Mouse (Mus musculus) spleen, adult 12 weeks (tissue): ENCODE results near the gene Cenpf.
A peak's percentile ranks its signal among the peaks of the same experiment; 100 is the strongest.

Experiments used
- DNase-seq: peaks from one replicate; pipeline ENCODE4 v3.0.0; 2022; ENCODE audit warnings: low spot score

Gene Cenpf

DNA sequence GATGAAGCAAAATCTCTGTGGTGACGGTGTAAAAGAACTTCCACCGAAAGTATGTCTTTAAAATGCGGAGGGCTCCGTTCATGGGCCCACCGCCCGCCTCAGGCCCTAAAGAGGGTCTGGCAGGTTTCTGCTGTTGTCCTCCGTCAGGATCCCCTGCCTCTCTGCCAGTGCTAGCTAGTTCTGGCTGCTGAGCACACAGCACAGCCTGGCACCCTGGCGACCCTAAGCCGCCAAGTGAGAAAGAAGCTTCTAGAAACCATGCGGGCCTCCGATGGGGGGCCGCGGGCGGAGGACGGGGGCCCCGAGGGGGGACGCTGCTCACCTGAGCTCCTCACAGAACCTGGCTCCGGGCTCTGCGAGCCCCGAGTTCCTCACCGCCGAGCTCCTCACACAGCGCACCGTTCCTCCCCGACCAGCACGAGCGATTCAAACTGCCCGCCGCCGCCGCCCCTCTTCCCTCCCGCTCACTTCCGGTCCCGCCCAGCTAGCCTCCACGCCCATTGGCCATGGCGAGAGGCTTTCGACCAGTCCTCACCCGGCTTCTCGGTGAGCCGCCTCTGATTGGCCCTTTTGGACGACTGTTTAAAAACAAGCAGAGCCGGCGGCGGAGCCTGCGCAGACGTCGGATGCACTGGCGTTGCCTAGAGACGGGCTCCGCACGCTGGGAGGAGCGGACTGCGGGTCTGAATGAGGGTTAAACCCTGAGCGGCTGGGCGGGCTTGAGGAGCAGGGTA is at the start of gene Cenpf:
Gene Cenpf, minus strand, starts transcription at position 433 of the 734 bp plus-strand sequence.
- DNase-seq, result peak; percentile 97

- DNase-seq, result no peak
Measured at GRCm38 (mm10) chr1:189732156-189732555, 44.3 kb upstream of the Cenpf start.

- no peak for DNase-seq
Measured at GRCm38 (mm10) chr1:189731697-189732096, 43.8 kb upstream of the Cenpf start.

- DNase-seq, result no peak
Measured at GRCm38 (mm10) chr1:189729141-189729815, 41.4 kb upstream of the Cenpf start.

- DNase-seq, result no peak
Measured at GRCm38 (mm10) chr1:189728784-189729115, 40.9 kb upstream of the Cenpf start.

DNA sequence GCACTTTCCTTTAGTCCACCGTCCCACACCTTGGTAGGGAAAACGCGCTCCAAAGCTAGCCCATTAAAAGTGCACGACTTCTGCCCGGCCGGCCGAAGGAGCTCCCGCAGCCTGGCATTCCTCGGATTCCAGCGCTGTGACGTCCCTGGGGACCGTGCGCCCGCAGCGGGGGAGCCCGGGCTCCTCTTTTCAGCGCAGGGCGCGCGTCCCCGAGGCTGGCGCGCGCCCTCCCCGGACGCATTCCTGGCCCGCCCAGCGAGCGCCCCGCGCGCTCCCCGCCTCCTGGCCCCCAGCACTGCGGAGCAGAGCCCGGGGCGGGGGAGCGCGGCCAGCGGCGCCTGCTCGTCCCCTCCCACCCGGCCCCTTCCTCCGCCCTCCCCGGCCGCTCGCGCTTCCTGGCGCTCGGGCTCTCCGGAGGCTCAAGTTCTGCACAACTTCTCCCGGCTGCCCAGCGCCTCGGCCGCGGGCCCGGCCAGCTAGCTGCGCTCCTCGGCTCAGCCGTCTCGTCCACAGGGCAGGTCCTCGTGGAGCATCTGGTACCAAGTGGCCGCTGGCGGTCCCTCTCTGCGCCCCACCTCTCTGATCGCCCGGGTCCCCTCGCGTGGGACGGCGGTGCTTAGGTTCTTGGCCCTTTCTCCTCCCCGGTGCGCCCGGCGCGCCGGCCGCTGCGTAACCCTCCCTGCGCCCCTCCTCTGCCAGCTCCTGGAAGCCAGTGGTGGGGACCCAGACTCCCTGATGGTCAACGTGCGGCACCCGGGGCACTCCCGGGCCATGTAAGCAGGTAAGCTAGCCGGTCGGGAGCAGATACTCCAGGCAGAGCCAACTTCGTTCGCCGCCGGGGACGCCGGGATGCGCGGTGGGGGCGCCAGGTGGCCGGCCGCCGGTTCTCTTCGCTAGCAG is 40.2 kb upstream of the Cenpf start, which contains the start of gene Ptpn14:
Gene Ptpn14, plus strand, starts transcription at position 385 of the 900 bp plus-strand sequence.
- DNase-seq, result no peak

DNA sequence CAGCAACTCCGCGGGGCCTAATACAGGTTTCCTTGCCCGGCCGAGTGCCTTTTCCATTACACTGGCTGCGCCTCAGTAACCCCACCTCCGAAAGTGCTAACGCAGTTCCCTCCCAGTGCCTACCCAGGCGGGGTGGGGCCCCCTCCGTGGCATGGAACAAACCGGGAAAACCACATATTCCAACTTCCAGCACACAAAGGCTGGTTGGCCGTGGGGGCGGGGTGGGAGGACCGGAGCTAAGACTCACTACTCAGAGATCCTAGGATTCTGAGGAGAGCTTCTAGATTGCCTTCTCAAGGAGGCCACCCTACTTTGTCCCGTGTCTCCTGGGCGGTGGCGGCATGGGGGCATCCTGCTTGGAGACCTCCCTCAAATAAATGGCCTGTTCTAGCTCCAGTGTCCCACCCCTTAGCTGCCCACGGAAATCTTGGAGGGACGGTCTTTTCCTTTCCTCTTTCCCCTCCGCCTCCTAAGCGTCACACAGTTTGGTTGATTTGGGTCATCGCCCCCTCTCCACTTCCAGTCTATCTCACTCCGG is 39.5 kb upstream of the Cenpf start:
- DNase-seq, result peak; percentile 7

- no peak for DNase-seq
Measured at GRCm38 (mm10) chr1:189726121-189726520, 38.2 kb upstream of the Cenpf start.

- no peak for DNase-seq
Measured at GRCm38 (mm10) chr1:189718600-189718999, 30.7 kb upstream of the Cenpf start.

DNA sequence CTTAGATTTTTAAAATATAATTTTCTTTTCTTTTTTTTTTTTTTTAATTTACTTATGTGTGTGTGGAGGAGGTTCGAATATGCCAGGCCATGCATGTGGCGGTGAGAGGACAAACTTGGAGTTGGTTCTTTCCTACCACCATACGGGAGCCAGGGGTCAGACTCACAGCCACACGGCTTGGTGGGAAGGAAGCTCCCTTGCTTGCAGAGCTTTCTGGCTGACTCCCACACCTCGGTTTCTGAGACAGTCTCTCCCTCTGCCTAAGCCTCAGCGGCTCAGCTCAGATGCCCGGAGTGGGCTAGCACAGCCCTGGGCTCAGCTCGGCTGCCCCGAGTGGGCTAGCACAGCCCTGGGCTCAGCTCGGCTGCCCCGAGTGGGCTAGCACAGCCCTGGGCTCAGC is 29.7 kb upstream of the Cenpf start:
- no peak for DNase-seq

GRCm38 (mm10) chr1:189715915-189716797 is 28.3 kb upstream of the Cenpf start:
- no peak for DNase-seq

- DNase-seq, result no peak
Measured at GRCm38 (mm10) chr1:189709001-189709400, 21.1 kb upstream of the Cenpf start.

DNA sequence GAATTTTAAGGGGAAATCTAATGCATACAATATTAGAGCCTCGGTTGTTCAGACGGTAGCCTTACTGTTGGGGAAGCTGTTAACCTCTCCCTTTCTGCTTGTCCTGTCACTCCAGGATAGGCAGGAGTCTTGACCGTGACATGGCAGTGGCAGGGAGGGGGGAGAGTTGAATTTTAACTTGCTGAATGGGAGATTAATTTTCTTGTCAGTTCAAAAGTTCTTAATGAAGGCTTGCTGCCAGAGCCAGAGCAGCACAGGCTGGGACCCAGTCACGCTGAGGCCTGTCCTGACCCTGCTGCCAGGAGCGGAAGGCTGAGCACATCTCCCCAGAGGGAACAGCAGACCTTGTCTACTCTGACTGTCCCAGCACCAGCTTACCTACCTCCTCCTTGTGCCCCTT is 19.5 kb upstream of the Cenpf start:
- DNase-seq, result no peak

- no peak for DNase-seq
Measured at GRCm38 (mm10) chr1:189707014-189707413, 19.1 kb upstream of the Cenpf start.

DNA sequence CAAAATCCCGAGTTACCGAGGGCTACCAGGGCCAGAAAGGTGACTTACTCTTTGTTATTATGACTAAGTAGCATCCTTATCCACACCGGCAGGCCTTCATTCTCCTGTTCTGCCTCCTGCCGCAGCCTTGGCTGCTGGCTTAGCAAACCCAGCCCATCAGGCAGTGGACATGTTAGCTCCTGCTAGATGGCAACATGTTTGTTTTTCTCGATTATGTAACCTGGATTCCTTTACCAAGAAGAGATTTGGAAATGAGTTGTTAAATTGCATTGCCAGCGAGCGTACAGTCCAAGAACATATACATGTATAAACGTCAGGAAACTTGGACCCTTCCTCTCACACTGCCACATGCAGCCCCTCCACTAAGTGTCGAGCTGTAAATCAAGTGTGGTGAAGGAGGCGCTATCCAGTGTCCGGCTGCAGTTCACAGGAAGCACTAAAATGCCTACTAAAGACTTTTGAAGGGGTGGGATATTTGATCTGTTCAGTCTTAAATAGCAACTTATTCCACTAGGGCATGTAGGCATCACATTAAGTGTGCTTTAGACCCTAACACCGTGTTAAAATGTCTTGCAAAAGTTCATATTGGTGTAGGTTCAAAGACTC is 18.3 kb upstream of the Cenpf start:
- no peak for DNase-seq

DNA sequence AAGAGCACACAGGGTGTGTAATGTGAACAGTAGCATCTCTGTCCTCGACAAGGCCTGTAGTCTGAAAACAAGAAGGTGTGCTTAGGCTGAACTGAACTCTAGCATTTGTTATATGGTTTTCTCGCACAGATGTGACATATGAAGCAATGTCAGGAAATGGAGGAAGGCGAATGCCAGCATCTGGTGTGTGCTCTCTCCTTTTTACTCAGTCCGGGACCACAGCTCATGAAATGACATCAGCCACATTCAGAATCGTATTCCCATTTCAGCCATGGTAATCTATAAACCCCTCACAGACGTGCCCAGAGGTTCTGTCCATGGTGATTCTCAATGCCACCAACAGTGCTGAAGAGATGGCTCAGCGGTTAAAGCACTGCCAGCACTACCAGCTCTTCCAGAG is 15.7 kb upstream of the Cenpf start:
- no peak for DNase-seq

- DNase-seq, result no peak
Measured at GRCm38 (mm10) chr1:189703156-189703555, 15.3 kb upstream of the Cenpf start.

DNA sequence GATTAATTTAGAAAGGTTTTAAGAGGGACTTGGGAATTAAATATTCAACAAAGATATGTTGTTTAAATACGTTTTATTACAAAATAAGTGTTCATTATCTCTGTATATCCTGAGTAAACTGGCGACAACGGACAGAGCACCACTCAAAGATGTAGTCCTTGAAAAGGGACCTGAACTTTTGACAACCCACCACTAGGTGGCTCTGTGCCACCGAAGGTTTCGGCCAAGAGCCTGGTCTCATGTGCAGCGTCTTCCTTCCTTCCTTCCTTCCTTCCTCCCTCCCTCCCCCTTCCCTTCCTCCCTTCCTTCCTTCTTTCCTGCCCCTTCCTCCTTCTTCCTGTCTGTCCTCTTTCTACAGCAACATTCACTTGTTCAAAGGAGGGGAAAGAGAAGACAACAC is 13.1 kb upstream of the Cenpf start:
- peak; percentile 42 for DNase-seq

GRCm38 (mm10) chr1:189700186-189700585 is 12.3 kb upstream of the Cenpf start:
- no peak for DNase-seq

GRCm38 (mm10) chr1:189698416-189698815 is 10.5 kb upstream of the Cenpf start:
- no peak for DNase-seq

GRCm38 (mm10) chr1:189695321-189695720 is 7.4 kb upstream of the Cenpf start:
- DNase-seq, result no peak
